Mouse (Mus musculus) ovary, adult 10 weeks (tissue): ENCODE results near the gene Gm21866. TPM values are rescaled to one million over a fixed set of nuclear protein-coding genes. Genes with fewer than 3 reads are reported as not detected.

Experiments
- polyA plus RNA-seq: library from polyadenylated mRNA; stranded (reverse); fragments of 350-450 nt; fragmentation: Illumina TruSeq; extraction: RNeasy Lipid Tissue Mini Kit (QIAGEN cat#74804); gene quantifications from one replicate; pipeline ENCODE4 v1.2.3, GENCODE M21; 2014

Gene Gm21866
- not detected for polyA plus RNA-seq

GRCm38 (mm10) chrY:13465479-13465878 is at the start of gene Gm21866:
TSS of gene Gm21866 (minus strand) at chrY:13465579.

GRCm38 (mm10) chrY:13493726-13494125 is 28.3 kb upstream of the Gm21866 start, which contains the start of gene Gm20773:
TSS of gene Gm20773 (plus strand) at chrY:13494026.

Other genes starting within 250 kb of the Gm21866 start
- not detected for gene Gm21828, start 241.7 kb downstream of the Gm21866 start, polyA plus RNA-seq
- gene Gm21440, start 213.2 kb downstream of the Gm21866 start, polyA plus RNA-seq = not detected
- not detected for gene Gm21454, start 213.1 kb downstream of the Gm21866 start, polyA plus RNA-seq
- not detected for gene Gm21725, start 116.5 kb downstream of the Gm21866 start, polyA plus RNA-seq
- gene Gm20773, start 28.4 kb upstream of the Gm21866 start, polyA plus RNA-seq = not detected